Comparison of ENCODE assay signal across 34 mouse cellular contexts in the genomic region with DNA sequence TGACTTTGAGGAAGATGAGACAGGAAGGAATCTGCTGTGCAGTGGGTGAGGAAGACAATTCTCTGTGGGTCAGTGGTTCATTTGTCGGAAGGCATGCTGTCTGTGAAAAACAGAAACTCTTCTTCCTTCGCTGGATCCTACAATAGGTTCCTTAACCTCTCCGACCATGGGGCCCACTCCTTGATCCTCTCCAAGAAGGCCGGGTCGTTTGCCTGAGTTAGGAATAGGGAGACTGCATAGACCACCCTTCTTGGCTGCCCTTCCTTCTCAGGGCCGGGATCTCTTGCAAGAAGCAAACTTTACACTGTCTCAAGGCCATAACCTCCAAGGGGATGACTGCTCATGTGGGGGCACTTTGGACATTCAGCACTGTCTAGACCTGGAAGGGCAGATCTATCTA. TPM values are rescaled to one million over a fixed set of nuclear protein-coding genes. Genes with fewer than 3 reads are reported as not detected.
"Had no signal": no experiment of that assay in that cellular context is flagged by ENCODE, and none has a peak within 500 bp of the region (broad histone marks: within the 10 kb centered on the region; RNA-seq: fewer than 3 reads in every experiment).

No protein-coding gene starts in this region.

- H3K4me1 ChIP-seq: limb, embryonic 12.5 days; limb, embryonic 15.5 days; lung, embryonic 15.5 days; megakaryocyte, embryonic 14.5 days; midbrain, embryonic 12.5 days; midbrain, embryonic 13.5 days; midbrain, embryonic 15.5 days; neural tube, embryonic 12.5 days had no signal

- H3K27ac ChIP-seq: left cerebral cortex, adult 2 months; limb, embryonic 12.5 days; limb, embryonic 13.5 days; limb, embryonic 15.5 days; liver, embryonic 12.5 days; liver, embryonic 14.5 days; liver, embryonic 15.5 days; lung, embryonic 15.5 days; macrophage; midbrain, embryonic 10.5 days; midbrain, embryonic 12.5 days; midbrain, embryonic 13.5 days; midbrain, embryonic 15.5 days; neural tube, embryonic 12.5 days had no signal

- H3K9me3 ChIP-seq: limb, embryonic 12.5 days; limb, embryonic 13.5 days; limb, embryonic 15.5 days; liver, embryonic 12.5 days; liver, embryonic 13.5 days; liver, embryonic 15.5 days; lung, embryonic 15.5 days; megakaryocyte, embryonic 14.5 days; midbrain, embryonic 10.5 days; midbrain, embryonic 12.5 days; midbrain, embryonic 13.5 days; midbrain, embryonic 15.5 days; neural tube, embryonic 12.5 days had no signal

- H3K4me3 ChIP-seq: left cerebral cortex, adult 2 months; limb, embryonic 12.5 days; limb, embryonic 13.5 days; limb, embryonic 15.5 days; liver, embryonic 12.5 days; liver, embryonic 13.5 days; liver, embryonic 15.5 days; lung, embryonic 15.5 days; megakaryocyte, embryonic 14.5 days; midbrain, embryonic 10.5 days; midbrain, embryonic 12.5 days; midbrain, embryonic 13.5 days; midbrain, embryonic 15.5 days; myocyte; neural tube, embryonic 12.5 days had no signal

- H3K27me3 ChIP-seq: limb, embryonic 12.5 days; limb, embryonic 13.5 days; limb, embryonic 15.5 days; liver, embryonic 13.5 days; liver, embryonic 15.5 days; lung, embryonic 15.5 days; megakaryocyte, embryonic 14.5 days; midbrain, embryonic 12.5 days; midbrain, embryonic 13.5 days; midbrain, embryonic 15.5 days; neural tube, embryonic 12.5 days had no signal

- ATAC-seq: liver, embryonic 12.5 days; liver, postnatal 0 days; lung, postnatal 0 days; midbrain, embryonic 13.5 days; midbrain, embryonic 15.5 days; midbrain, embryonic 16.5 days had no signal

- H3K9ac ChIP-seq: limb, embryonic 12.5 days; limb, embryonic 13.5 days; limb, embryonic 15.5 days; liver, embryonic 12.5 days; liver, embryonic 13.5 days; liver, embryonic 14.5 days; liver, embryonic 15.5 days; liver, postnatal 0 days; lung, embryonic 14.5 days; lung, embryonic 15.5 days; midbrain, embryonic 12.5 days; midbrain, embryonic 13.5 days; midbrain, embryonic 15.5 days; neural tube, embryonic 12.5 days had no signal

- H3K4me2 ChIP-seq: limb, embryonic 12.5 days; limb, embryonic 13.5 days; limb, embryonic 15.5 days; liver, embryonic 11.5 days; liver, embryonic 12.5 days; liver, embryonic 13.5 days; liver, embryonic 15.5 days; lung, embryonic 14.5 days; lung, embryonic 15.5 days; midbrain, embryonic 12.5 days; midbrain, embryonic 13.5 days; midbrain, embryonic 15.5 days; neural tube, embryonic 12.5 days had no signal

- DNase-seq: left cerebral cortex, postnatal 4 days; liver; liver, embryonic 13.5 days; liver, postnatal 0 days; lung, adult 18-20 months; lung, adult 2 months; lung, embryonic 14.5 days; lung, postnatal 10 days; lung, postnatal 14 days; lung, postnatal 36 days; lung, postnatal 4 days had no signal

- H3K36me3 ChIP-seq: limb, embryonic 12.5 days; limb, embryonic 13.5 days; limb, embryonic 15.5 days; liver, embryonic 12.5 days; liver, embryonic 13.5 days; liver, embryonic 15.5 days; lung, embryonic 15.5 days; midbrain, embryonic 10.5 days; midbrain, embryonic 12.5 days; midbrain, embryonic 13.5 days; midbrain, embryonic 15.5 days; neural tube, embryonic 12.5 days had no signal

RNA-seq across cellular contexts. Expression of gene Pde11a, which starts 19.3 kb away (rescaled TPM):
- polyA plus RNA-seq: liver, adult 2 months; liver, embryonic 13.5 days; liver, embryonic 15.5 days; lung, adult 2 months; macrophage; myocyte had no signal

RNA-seq across cellular contexts. Expression of gene Cyct, which starts 41.0 kb away (rescaled TPM):
- polyA plus RNA-seq: limb, embryonic 12.5 days; limb, embryonic 13.5 days; limb, embryonic 15.5 days; liver, adult 2 months; liver, embryonic 12.5 days; liver, embryonic 13.5 days; liver, embryonic 14.5 days; liver, embryonic 15.5 days; liver, embryonic 16.5 days; liver, postnatal 0 days; lung, adult 2 months; lung, embryonic 14.5 days; lung, embryonic 15.5 days; lung, embryonic 16.5 days; lung, postnatal 0 days; macrophage; midbrain, embryonic 10.5 days; midbrain, embryonic 12.5 days; midbrain, embryonic 13.5 days; myocyte; neural tube, embryonic 11.5 days; neural tube, embryonic 12.5 days had no signal
